Mouse (Mus musculus) forebrain, embryonic 14.5 days (tissue): ENCODE measurements around the gene Hs3st3a1. TPM values are rescaled to one million over a fixed set of nuclear protein-coding genes. Genes with fewer than 3 reads are reported as not detected.
A peak's percentile ranks its signal among the peaks of the same experiment; 100 is the strongest.

ENCODE experiments used
- ATAC-seq: fragments of 200-750 bp; cut with Nextera tagmentation; 2 replicates; pipeline ENCODE4 v1.8.0; 2017; ENCODE audit warnings: mild to moderate bottlenecking, moderate library complexity
- DNase-seq: peaks from one replicate; pipeline ENCODE4 v3.0.0-alpha.2; 2015; ENCODE audit warnings: low spot score
- H3K27ac ChIP-seq: fragments of 300-500 bp; sonication (generic); 2 replicates; pipeline ENCODE4 v1.5.1; 2014; ENCODE audit warnings: low read depth, mild to moderate bottlenecking, control low read depth, low read length, moderate library complexity
- H3K27me3 ChIP-seq: fragments of 300-500 bp; sonication (generic); replicated peaks from 2 replicates; pipeline ENCODE4 v1.6.1; 2014; ENCODE audit warnings: low read length, control low read depth, mixed read lengths; ENCODE audit not compliant: control insufficient read depth, insufficient read depth
- H3K36me3 ChIP-seq: fragments of 300-500 bp; sonication (generic); 2 replicates; pipeline ENCODE4 v1.6.1; 2014; ENCODE audit warnings: low read length, control low read depth; ENCODE audit not compliant: control insufficient read depth, insufficient read depth
- H3K4me1 ChIP-seq: fragments of 300-500 bp; sonication (generic); 2 replicates; pipeline ENCODE4 v1.6.1; 2014; ENCODE audit warnings: antibody characterized with exemption, low read length, control low read depth; ENCODE audit not compliant: control insufficient read depth, insufficient read depth
- H3K4me2 ChIP-seq: fragments of 300-500 bp; sonication (generic); 2 replicates; pipeline ENCODE4 v1.6.1; 2014; ENCODE audit warnings: mild to moderate bottlenecking, control low read depth, low read length
- H3K4me3 ChIP-seq: fragments of 300-500 bp; sonication (generic); 2 replicates; pipeline ENCODE4 v1.5.1; 2014; ENCODE audit warnings: low read depth, low read length, control low read depth
- H3K9ac ChIP-seq: fragments of 300-500 bp; sonication (generic); 2 replicates; pipeline ENCODE4 v1.6.1; 2014; ENCODE audit warnings: mild to moderate bottlenecking, low read length, control low read depth, moderate library complexity
- H3K9me3 ChIP-seq: fragments of 300-500 bp; sonication (generic); replicated peaks from 2 replicates; pipeline ENCODE4 v1.6.1; 2016; ENCODE audit warnings: low read length, control low read depth, mixed read lengths; ENCODE audit not compliant: control insufficient read depth
- WGBS: fragments of 180-500 bp; shearing (Covaris S2); extraction: QIAGEN DNeasy Blood & Tissue Kit; methylation state at CpG from one replicate; pipeline ENCODE4 v1.1.7; 2014; 5-methylcytosine and 5-hydroxymethylcytosine counted together
- polyA plus RNA-seq: library from polyadenylated mRNA; unstranded; fragments of >200 nt; fragmentation: Nextera tagmentation; extraction: Ambion mirVana; gene quantifications from 2 replicates; pipeline ENCODE4 v1.2.1, GENCODE M21; 2014

Gene Hs3st3a1
- polyA plus RNA-seq, 1 experiment from 2014 or later, result 0.32 TPM

DNA sequence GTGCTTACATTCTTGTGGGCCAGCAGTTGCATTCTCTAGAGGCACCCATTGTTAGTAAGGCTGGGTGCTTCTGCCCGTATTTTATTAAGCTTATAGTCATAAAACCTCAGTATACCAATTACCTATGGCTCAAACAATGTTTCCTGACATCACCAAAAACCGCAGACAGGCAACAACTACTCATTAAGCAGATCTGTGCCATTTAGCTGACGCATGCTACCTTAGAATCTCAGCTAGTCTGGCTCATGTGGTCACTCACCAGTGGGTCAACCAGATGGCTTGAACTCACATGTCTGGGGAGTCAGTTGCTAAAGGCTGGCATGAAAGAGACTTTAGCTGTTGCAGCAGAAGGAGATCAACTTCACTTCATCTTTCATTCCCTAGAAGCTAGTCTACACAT is 67.9 kb downstream of the Hs3st3a1 start:
- no peak for ATAC-seq
- Histone ChIP-seq H3K9me3 (0 out of 2 replicates have a peak, but pooled peaks cover 2% of the 10 kb centered on the region), H3K9ac (no peak overlapping the region), H3K36me3 (no peaks in the 10 kb centered on the region), H3K4me2 (no peak overlapping the region), H3K4me1 (no peaks in the 10 kb centered on the region), H3K27ac (no peak overlapping the region), H3K27me3 (no peaks in the 10 kb centered on the region), H3K4me3 (no peak overlapping the region)
- 83% methylated on average over 3 of the region's 3 CpGs for WGBS
- no peak for DNase-seq

DNA sequence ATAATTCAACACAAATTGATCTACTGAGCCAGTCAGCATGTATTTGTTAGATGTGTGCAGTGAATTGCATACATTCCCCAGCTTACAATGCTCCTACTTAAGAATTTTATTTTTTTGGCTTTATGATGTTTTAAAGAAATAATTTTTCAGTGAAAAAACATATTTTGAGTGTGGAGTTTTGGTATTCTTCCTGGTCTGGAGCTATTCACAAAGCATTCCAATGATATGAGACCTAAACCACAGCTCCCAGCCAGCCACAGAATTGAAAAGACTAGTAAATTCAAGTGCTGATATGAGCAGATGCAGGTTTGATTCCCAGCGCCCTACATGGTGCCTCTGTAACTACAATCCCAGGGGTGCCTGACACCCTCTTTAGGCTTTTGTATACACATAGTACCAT is 70.8 kb downstream of the Hs3st3a1 start:
- no peaks in the 10 kb centered on the region for H3K4me1 ChIP-seq
- H3K9me3 ChIP-seq, result 0 out of 2 replicates have a peak, but pooled peaks cover 2% of the 10 kb centered on the region
- no peak overlapping the region for H3K9ac ChIP-seq
- no peak overlapping the region for H3K4me3 ChIP-seq
- 93% methylated on average over 1 of the region's 1 CpGs for WGBS
- no peak overlapping the region for H3K27ac ChIP-seq
- no peak overlapping the region for H3K4me2 ChIP-seq
- no peaks in the 10 kb centered on the region for H3K36me3 ChIP-seq
- no peak for ATAC-seq
- no peak for DNase-seq
- H3K27me3 ChIP-seq, result no peaks in the 10 kb centered on the region

DNA sequence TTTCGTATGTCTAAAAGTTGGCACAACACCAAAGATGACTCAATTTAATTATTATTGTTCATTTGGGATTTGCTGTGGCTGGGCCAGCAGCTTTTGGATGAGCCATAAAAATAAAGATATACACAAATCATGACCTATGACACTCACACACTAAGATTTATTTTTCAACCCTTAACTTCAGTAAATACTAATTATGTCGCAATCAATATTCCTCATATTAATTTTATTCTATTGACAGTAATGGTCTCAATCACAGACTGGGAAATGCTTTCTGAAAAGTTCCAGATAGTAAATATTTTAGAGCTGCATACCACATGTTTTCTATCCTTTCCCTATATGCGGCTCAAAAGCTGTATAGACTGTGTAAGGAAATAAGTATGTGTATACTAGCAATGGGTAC is 71.9 kb downstream of the Hs3st3a1 start:
- H3K9ac ChIP-seq, result no peak overlapping the region

DNA sequence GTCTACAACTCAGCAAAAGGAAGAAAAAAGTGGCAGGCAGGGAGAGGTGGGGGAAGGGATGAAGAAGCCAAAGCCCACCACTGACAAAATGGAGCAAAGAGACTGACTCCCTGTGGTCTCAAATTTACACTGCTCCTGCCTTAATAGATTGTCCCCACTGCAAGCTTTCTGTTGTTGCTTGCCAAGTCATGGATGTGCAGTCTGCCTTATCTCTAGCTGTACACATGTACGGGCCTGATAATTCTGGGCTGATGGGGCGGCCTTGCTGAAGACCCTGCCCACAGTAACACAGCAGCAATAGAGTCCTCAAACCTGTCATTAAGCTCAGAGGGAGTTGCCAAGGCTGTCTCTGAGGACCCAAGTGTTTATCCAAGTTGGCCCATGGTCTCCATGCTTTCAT is 74.0 kb downstream of the Hs3st3a1 start:
- Histone ChIP-seq H3K4me2 (no peak overlapping the region), H3K9ac (no peak overlapping the region), H3K4me1 (no peaks in the 10 kb centered on the region), H3K27ac (no peak overlapping the region), H3K27me3 (no peaks in the 10 kb centered on the region), H3K4me3 (no peak overlapping the region), H3K36me3 (no peaks in the 10 kb centered on the region), H3K9me3 (0 out of 2 replicates have a peak, but pooled peaks cover 1% of the 10 kb centered on the region)
- WGBS, result 92% methylated on average over 2 of the region's 2 CpGs
- DNase-seq (no peak), ATAC-seq (no peak)

More for the DNA sequence above, 71.9 kb downstream of the Hs3st3a1 start:
- no peak overlapping the region for H3K4me3 ChIP-seq
- no peaks in the 10 kb centered on the region for H3K4me1 ChIP-seq
- 0 out of 2 replicates have a peak, but pooled peaks cover 2% of the 10 kb centered on the region for H3K9me3 ChIP-seq
- no peaks in the 10 kb centered on the region for H3K27me3 ChIP-seq
- H3K4me2 ChIP-seq, result no peak overlapping the region
- WGBS, result 92% methylated on average over 3 of the region's 3 CpGs
- no peaks in the 10 kb centered on the region for H3K36me3 ChIP-seq
- no peak for ATAC-seq
- no peak overlapping the region for H3K27ac ChIP-seq
- DNase-seq, result no peak

DNA sequence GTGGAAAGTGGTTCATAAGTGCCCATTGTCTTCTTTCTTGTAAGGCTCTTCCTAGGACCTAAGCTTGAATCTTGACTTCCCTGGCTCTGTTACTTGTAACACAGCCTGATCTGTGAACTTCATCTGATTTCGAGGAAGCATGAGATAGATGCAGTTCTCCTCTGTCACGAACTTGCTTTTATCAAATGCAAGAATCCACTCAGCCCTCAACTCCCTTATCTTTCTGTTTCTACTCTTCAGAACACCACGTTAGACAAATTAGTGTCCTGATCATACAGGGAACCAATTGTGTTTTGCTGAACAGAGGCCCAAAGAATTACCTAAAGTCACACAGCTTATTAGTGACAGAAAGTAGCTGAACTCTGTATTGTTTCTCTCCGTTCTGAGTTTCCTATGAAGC is 77.2 kb downstream of the Hs3st3a1 start:
- no peak overlapping the region for H3K9ac ChIP-seq

DNA sequence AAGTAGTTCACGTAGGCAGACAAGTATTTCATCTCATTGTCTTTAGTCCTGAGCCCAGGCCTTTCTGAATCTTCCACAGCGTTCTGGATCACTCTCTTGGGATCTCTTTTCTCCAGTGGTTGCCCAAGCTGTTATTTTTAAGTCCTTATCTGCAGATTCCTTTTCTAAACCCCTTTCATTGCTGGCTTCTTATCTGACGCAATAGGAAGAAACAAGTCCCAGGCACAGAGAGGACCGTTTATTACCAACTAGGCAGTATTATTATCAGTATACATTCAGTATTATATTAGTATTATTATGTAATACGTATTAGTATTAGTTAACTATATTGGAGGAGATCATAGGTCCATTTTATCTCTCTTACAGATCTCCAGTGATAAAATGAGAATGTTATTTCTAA is 78.3 kb downstream of the Hs3st3a1 start:
- H3K9ac ChIP-seq, result no peak overlapping the region
- ATAC-seq (no peak), DNase-seq (no peak)
- no peak overlapping the region for H3K4me2 ChIP-seq
- H3K9me3 ChIP-seq, result no peaks in the 10 kb centered on the region
- H3K4me1 ChIP-seq, result peaks cover 3% of the 10 kb centered on the region; the same call in 1 of the 2 replicates
- no peaks in the 10 kb centered on the region for H3K27me3 ChIP-seq
- H3K36me3 ChIP-seq, result no peaks in the 10 kb centered on the region
- WGBS, result 96% methylated on average over 5 of the region's 5 CpGs
- H3K27ac ChIP-seq, result no peak overlapping the region
- no peak overlapping the region for H3K4me3 ChIP-seq

More for the DNA sequence above, 77.2 kb downstream of the Hs3st3a1 start:
- Histone ChIP-seq H3K4me3 (no peak overlapping the region), H3K27ac (no peak overlapping the region), H3K9me3 (no peaks in the 10 kb centered on the region), H3K4me2 (no peak overlapping the region), H3K36me3 (no peaks in the 10 kb centered on the region), H3K4me1 (no peaks in the 10 kb centered on the region), H3K27me3 (no peaks in the 10 kb centered on the region)
- no peak for ATAC-seq
- no peak for DNase-seq
- 72% methylated on average over 4 of the region's 4 CpGs for WGBS

DNA sequence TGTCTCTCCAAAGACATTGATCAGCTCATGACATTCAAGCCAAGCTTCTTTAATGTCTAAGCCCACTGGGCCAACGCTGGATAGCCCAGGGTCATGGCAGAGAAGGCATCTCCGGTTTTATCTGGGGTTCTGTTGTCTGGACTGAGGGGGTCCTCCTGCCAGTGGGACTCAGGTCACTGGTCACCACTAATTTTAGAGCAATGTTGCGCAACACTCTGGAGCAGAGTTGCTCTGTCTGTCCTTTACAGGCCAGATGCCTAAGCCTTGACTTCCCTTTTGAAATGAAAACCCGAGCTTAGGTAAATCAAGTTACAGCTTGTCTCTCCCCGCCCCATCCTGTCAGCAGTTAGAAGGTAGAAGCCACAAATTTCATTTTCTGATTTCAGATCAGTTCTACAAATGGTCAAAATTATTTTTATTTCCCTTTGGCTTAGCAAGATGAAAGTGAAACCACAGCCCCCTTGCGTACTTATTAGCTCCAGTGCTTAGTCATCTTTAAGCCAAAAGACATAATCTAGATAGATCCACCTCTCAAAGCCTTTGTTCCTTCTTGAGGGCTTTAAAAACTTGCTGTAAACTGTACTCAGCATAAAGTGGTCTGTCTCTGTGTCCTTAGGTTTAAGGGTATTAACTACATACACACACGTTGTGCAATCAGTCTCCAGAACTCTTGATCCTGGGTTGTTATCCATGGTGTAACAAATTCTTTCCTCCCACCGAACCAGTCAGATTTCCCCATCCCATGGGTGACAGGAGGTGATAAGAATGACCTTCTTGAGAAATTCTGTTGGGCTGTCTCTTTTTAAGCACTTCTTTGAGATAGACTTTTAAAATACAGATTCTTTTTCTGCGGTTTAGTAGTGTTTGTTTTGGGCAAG is 81.8 kb downstream of the Hs3st3a1 start:
- Histone ChIP-seq H3K4me1 (peaks cover 3% of the 10 kb centered on the region; the same call in 1 of the 2 replicates), H3K27ac (no peak overlapping the region), H3K27me3 (peaks cover 23% of the 10 kb centered on the region), H3K4me3 (no peak overlapping the region), H3K9me3 (no peaks in the 10 kb centered on the region), H3K4me2 (no peak overlapping the region), H3K36me3 (no peaks in the 10 kb centered on the region), H3K9ac (no peak overlapping the region)
- 90% methylated on average over 9 of the region's 9 CpGs for WGBS
- no peak for ATAC-seq
- no peak for DNase-seq

GRCm38 (mm10) chr11:64518146-64518841 is 83.2 kb downstream of the Hs3st3a1 start:
- no peaks in the 10 kb centered on the region for H3K36me3 ChIP-seq
- WGBS, result 68% methylated on average over 6 of the region's 6 CpGs
- H3K9me3 ChIP-seq, result no peaks in the 10 kb centered on the region
- H3K4me2 ChIP-seq, result no peak overlapping the region
- peaks cover 3% of the 10 kb centered on the region; the same call in 1 of the 2 replicates for H3K4me1 ChIP-seq
- no peak for ATAC-seq
- H3K27ac ChIP-seq, result no peak overlapping the region
- peaks cover 31% of the 10 kb centered on the region for H3K27me3 ChIP-seq
- peak; percentile 62 for DNase-seq
- H3K9ac ChIP-seq, result no peak overlapping the region
- no peak overlapping the region for H3K4me3 ChIP-seq
